Mouse (Mus musculus): Measurements from ENCODE around the gene Mrps18b. TPM values are rescaled to one million over a fixed set of nuclear protein-coding genes. Genes with fewer than 3 reads are reported as not detected.

The Mrps18b gene
- polyA plus RNA-seq, 1 experiment from 2014 or later: 67.5 TPM

- Histone ChIP-seq H3K4me1 (peaks cover 20% of the 10 kb centered on the region), H3K4me2 (replicated peaks) (peak within 1 kb of the TSS; percentile 100), H3K9ac (peak within 1 kb of the TSS; percentile 86), H3K27me3 (no peaks in the 10 kb centered on the region), H3K4me3 (peak within 1 kb of the TSS; percentile 81), H3K27ac (peak within 1 kb of the TSS; percentile 84), H3K36me3 (peaks cover 66% of the 10 kb centered on the region), H3K9me3 (no peaks in the 10 kb centered on the region)
- peak; percentile 93 for ATAC-seq (ENCODE audit: low FRiP score, low read depth)
- WGBS: under 1% methylated on average over 73 of the region's 86 CpGs
Observed at GRCm38 (mm10) chr17:35896781-35897643, 19.2 kb downstream of the Mrps18b start, which contains the start of gene 2310061I04Rik. Gene 2310061I04Rik, minus strand, starts transcription at chr17:35897431.

- no peaks in the 10 kb centered on the region for H3K9me3 ChIP-seq
- no peak overlapping the region for H3K27ac ChIP-seq
- no peak overlapping the region for H3K4me2 ChIP-seq (replicated peaks)
- 86% methylated on average over 13 of the region's 17 CpGs for WGBS
- H3K36me3 ChIP-seq: peaks cover 94% of the 10 kb centered on the region
- ATAC-seq (ENCODE audit: low FRiP score, low read depth): no peak
- no peak overlapping the region for H3K9ac ChIP-seq
- H3K4me1 ChIP-seq: no peaks in the 10 kb centered on the region
- H3K4me3 ChIP-seq: no peak overlapping the region
- H3K27me3 ChIP-seq: no peaks in the 10 kb centered on the region
Observed at GRCm38 (mm10) chr17:35887725-35888124, 28.5 kb downstream of the Mrps18b start.

GRCm38 (mm10) chr17:35883777-35884176 lies 32.4 kb downstream of the Mrps18b start:
- H3K4me2 ChIP-seq (replicated peaks): no peak overlapping the region
- no peak overlapping the region for H3K27ac ChIP-seq
- 97% methylated on average over 14 of the region's 14 CpGs for WGBS
- H3K9ac ChIP-seq: no peak overlapping the region
- no peaks in the 10 kb centered on the region for H3K9me3 ChIP-seq
- no peaks in the 10 kb centered on the region for H3K27me3 ChIP-seq
- no peak for ATAC-seq (ENCODE audit: low FRiP score, low read depth)
- peaks cover 73% of the 10 kb centered on the region for H3K36me3 ChIP-seq
- H3K4me3 ChIP-seq: no peak overlapping the region
- H3K4me1 ChIP-seq: peaks cover 12% of the 10 kb centered on the region

- Histone ChIP-seq H3K27me3 (no peaks in the 10 kb centered on the region), H3K9ac (no peak overlapping the region), H3K4me1 (peaks cover 12% of the 10 kb centered on the region), H3K4me3 (no peak overlapping the region), H3K4me2 (replicated peaks) (no peak overlapping the region), H3K9me3 (no peaks in the 10 kb centered on the region), H3K36me3 (peaks cover 64% of the 10 kb centered on the region), H3K27ac (no peak overlapping the region)
- 93% methylated on average over 17 of the region's 17 CpGs for WGBS
- ATAC-seq (ENCODE audit: low FRiP score, low read depth): no peak
Observed at GRCm38 (mm10) chr17:35882924-35883323, 33.3 kb downstream of the Mrps18b start.

- Histone ChIP-seq H3K9ac (peak within 1 kb of the TSS; percentile 93), H3K27me3 (no peaks in the 10 kb centered on the region), H3K27ac (peak within 1 kb of the TSS; percentile 33; the same call in 1 of the 2 replicates), H3K36me3 (peaks cover 50% of the 10 kb centered on the region), H3K9me3 (no peaks in the 10 kb centered on the region), H3K4me3 (peak within 1 kb of the TSS; percentile 94), H3K4me2 (replicated peaks) (peak within 1 kb of the TSS; percentile 83), H3K4me1 (peaks cover 12% of the 10 kb centered on the region)
- WGBS: 5% methylated on average over 66 of the region's 66 CpGs
- peak; percentile 93 for ATAC-seq (ENCODE audit: low FRiP score, low read depth)
Observed at GRCm38 (mm10) chr17:35879245-35880057, 36.7 kb downstream of the Mrps18b start, which contains the start of gene Dhx16. Gene Dhx16, plus strand, starts transcription at chr17:35879819.

- H3K36me3 ChIP-seq: peaks cover 40% of the 10 kb centered on the region
- no peaks in the 10 kb centered on the region for H3K27me3 ChIP-seq
- H3K9ac ChIP-seq: no peak overlapping the region
- H3K4me3 ChIP-seq: no peak overlapping the region
- no peaks in the 10 kb centered on the region for H3K9me3 ChIP-seq
- no peak overlapping the region for H3K27ac ChIP-seq
- H3K4me2 ChIP-seq (replicated peaks): no peak overlapping the region
- no peak for ATAC-seq (ENCODE audit: low FRiP score, low read depth)
- 93% methylated on average over 6 of the region's 6 CpGs for WGBS
- H3K4me1 ChIP-seq: peaks cover 29% of the 10 kb centered on the region
Observed at GRCm38 (mm10) chr17:35874721-35875120, 41.5 kb downstream of the Mrps18b start.

GRCm38 (mm10) chr17:35873774-35874519 lies 42.2 kb downstream of the Mrps18b start:
- no peak overlapping the region for H3K4me3 ChIP-seq
- no peaks in the 10 kb centered on the region for H3K9me3 ChIP-seq
- peak overlapping the region; percentile 13; the same call in 1 of the 2 replicates for H3K9ac ChIP-seq
- H3K36me3 ChIP-seq: peaks cover 40% of the 10 kb centered on the region
- H3K27me3 ChIP-seq: no peaks in the 10 kb centered on the region
- peak; percentile 65 for ATAC-seq (ENCODE audit: low FRiP score, low read depth)
- H3K4me2 ChIP-seq (replicated peaks): peak overlapping the region; percentile 12; the same call in 1 of the 2 replicates
- H3K4me1 ChIP-seq: peaks cover 36% of the 10 kb centered on the region
- WGBS: 32% methylated on average over 21 of the region's 21 CpGs
- no peak overlapping the region for H3K27ac ChIP-seq

- Histone ChIP-seq H3K4me3 (peak overlapping the region; percentile 63), H3K4me1 (peaks cover 58% of the 10 kb centered on the region), H3K36me3 (peaks cover 39% of the 10 kb centered on the region), H3K27me3 (no peaks in the 10 kb centered on the region), H3K27ac (peak overlapping the region; percentile 6; the same call in 1 of the 2 replicates), H3K9ac (no peak overlapping the region), H3K9me3 (no peaks in the 10 kb centered on the region), H3K4me2 (replicated peaks) (peak overlapping the region; percentile 99)
- no peak for ATAC-seq (ENCODE audit: low FRiP score, low read depth)
- 85% methylated on average over 8 of the region's 8 CpGs for WGBS
Observed at GRCm38 (mm10) chr17:35870884-35871696, 45.1 kb downstream of the Mrps18b start.

- H3K9ac ChIP-seq: peak overlapping the region; percentile 86
- ATAC-seq (ENCODE audit: low FRiP score, low read depth): no peak
- H3K4me3 ChIP-seq: peak overlapping the region; percentile 63
- peak overlapping the region; percentile 99 for H3K4me2 ChIP-seq (replicated peaks)
- H3K9me3 ChIP-seq: no peaks in the 10 kb centered on the region
- H3K4me1 ChIP-seq: peaks cover 58% of the 10 kb centered on the region
- H3K27ac ChIP-seq: peak overlapping the region; percentile 6; the same call in 1 of the 2 replicates
- WGBS: 63% methylated on average over 9 of the region's 9 CpGs
- peaks cover 34% of the 10 kb centered on the region for H3K36me3 ChIP-seq
- no peaks in the 10 kb centered on the region for H3K27me3 ChIP-seq
Observed at GRCm38 (mm10) chr17:35870151-35870883, 45.9 kb downstream of the Mrps18b start.

- Histone ChIP-seq H3K27me3 (no peaks in the 10 kb centered on the region), H3K4me1 (peaks cover 65% of the 10 kb centered on the region), H3K9me3 (no peaks in the 10 kb centered on the region), H3K9ac (peak overlapping the region; percentile 86), H3K4me2 (replicated peaks) (peak overlapping the region; percentile 99), H3K36me3 (peaks cover 26% of the 10 kb centered on the region), H3K27ac (peak overlapping the region; percentile 6; the same call in 1 of the 2 replicates), H3K4me3 (peak overlapping the region; percentile 63)
- 4% methylated on average over 7 of the region's 7 CpGs for WGBS
- no peak for ATAC-seq (ENCODE audit: low FRiP score, low read depth)
Observed at GRCm38 (mm10) chr17:35869346-35870067, 46.7 kb downstream of the Mrps18b start.
